Mouse (Mus musculus): ENCODE results near the gene Letmd1.

GRCm38 (mm10) chr15:100443126-100443922 lies 25.5 kb upstream of the Letmd1 start:
- no peak for TF ChIP-seq CTCF (IDR thresholded peaks at IDR 0.05; ENCODE audit: low read depth)
- TF ChIP-seq EP300 (optimal IDR thresholded peaks at IDR 0.05), result no peak
